Mouse (Mus musculus) bone marrow macrophage, adult 2 months (primary cell): ENCODE measurements around the gene Vmn1r118.
"Not testable (repeated sequence)": the region's sequence is repeated elsewhere in the genome, so short reads cannot be mapped to it uniquely, and the experiment has no call there.

Source experiments
- CTCF ChIP-seq: IDR thresholded peaks from 2 replicates; pipeline ENCODE4 v1.5.1; 2012; ENCODE audit warnings: low read depth, mild to moderate bottlenecking, low read length, moderate library complexity
- POLR2A ChIP-seq: IDR thresholded peaks from 2 replicates; pipeline ENCODE4 v1.6.1; 2012; ENCODE audit warnings: mild to moderate bottlenecking, low read depth, low read length, borderline replicate concordance

- not testable (repeated sequence) for TF ChIP-seq POLR2A, CTCF
Observed at GRCm38 (mm10) chr7:20884021-20884420, 28.1 kb downstream of the Vmn1r118 start, which contains the start of gene Vmn1r117.
